Mouse (Mus musculus) T-helper 17 cell (primary cell): Measurements from ENCODE around the gene Hspa1a.
"Not testable (repeated sequence)": the region's sequence is repeated elsewhere in the genome, so short reads cannot be mapped to it uniquely, and the experiment has no call there.

Source experiments
- in situ Hi-C, 2 experiments: fragments of 300-600 bp; cut with MboI, MseI; formaldehyde crosslinking; loops; 1 replicate in 1 of 2; 2 replicates in 1 of 2; pipeline ENCODE4 v1.15.1; 2025; ENCODE audit warnings: high pct_unique_total_duplicates in 2 of 2

Hspa1a gene

GRCm38 (mm10) chr17:35002153-35002865 is 30.4 kb upstream of the Hspa1a start:
- in situ Hi-C loops: loop anchor here (5.0 to 10.0 kb wide), 2 partner anchors 232 to 240 kb away; partner anchors contain the start of genes Atp6v1g2 (in 1 of the 2), Ddx39b (in 1 of the 2) and Nfkbil1 (in 1 of the 2)

GRCm38 (mm10) chr17:35001452-35002152 is 29.6 kb upstream of the Hspa1a start:
- in situ Hi-C loops: loop anchor here (5.0 to 10.0 kb wide), 2 partner anchors 233 to 241 kb away; partner anchors contain the start of genes Atp6v1g2 (in 1 of the 2), Ddx39b (in 1 of the 2) and Nfkbil1 (in 1 of the 2)

GRCm38 (mm10) chr17:35000717-35001451 is 28.9 kb upstream of the Hspa1a start, which contains the start of gene Vars:
Gene Vars (plus strand): TSS chr17:35000987.
- in situ Hi-C loops: loop anchor here (5.0 to 10.0 kb wide), 2 partner anchors 234 to 241 kb away; partner anchors contain the start of genes Atp6v1g2 (in 1 of the 2), Ddx39b (in 1 of the 2) and Nfkbil1 (in 1 of the 2)

GRCm38 (mm10) chr17:34999871-35000716 is 28.1 kb upstream of the Hspa1a start:
- in situ Hi-C loops: loop anchor here (5.0 to 10.0 kb wide), 2 partner anchors 235 to 242 kb away; partner anchors contain the start of genes Atp6v1g2 (in 1 of the 2), Ddx39b (in 1 of the 2) and Nfkbil1 (in 1 of the 2)

- in situ Hi-C loops: no loop called here
Measured at GRCm38 (mm10) chr17:34998526-34999430, 26.8 kb upstream of the Hspa1a start.

- in situ Hi-C loops: no loop called here
Measured at GRCm38 (mm10) chr17:34997142-34997483, 25.2 kb upstream of the Hspa1a start.

- in situ Hi-C loops: no loop called here
Measured at GRCm38 (mm10) chr17:34996411-34997141, 24.6 kb upstream of the Hspa1a start.

- in situ Hi-C loops: not testable (repeated sequence)
Measured at GRCm38 (mm10) chr17:34995927-34996326, 24.0 kb upstream of the Hspa1a start.

GRCm38 (mm10) chr17:34995192-34995591 is 23.2 kb upstream of the Hspa1a start:
- in situ Hi-C loops: not testable (repeated sequence)

GRCm38 (mm10) chr17:34994751-34995150 is 22.8 kb upstream of the Hspa1a start:
- in situ Hi-C loops: no loop called here

GRCm38 (mm10) chr17:34984218-34984617 is 12.3 kb upstream of the Hspa1a start:
- in situ Hi-C loops: loop anchor here in 1 of 2 experiments (5.0 kb wide), 1 partner anchor 37 kb away; no protein-coding TSS in a partner anchor

GRCm38 (mm10) chr17:34982328-34982727 is 10.4 kb upstream of the Hspa1a start:
- in situ Hi-C loops: loop anchor here in 1 of 2 experiments (5.0 kb wide), 1 partner anchor 35 kb away; no protein-coding TSS in a partner anchor

GRCm38 (mm10) chr17:34981690-34982180 is 9.8 kb upstream of the Hspa1a start, which contains the start of gene Lsm2:
Gene Lsm2 (plus strand): TSS chr17:34981862.
- in situ Hi-C loops: loop anchor here in 1 of 2 experiments (5.0 kb wide), 1 partner anchor 34 kb away; no protein-coding TSS in a partner anchor

GRCm38 (mm10) chr17:34980655-34981054 is 8.7 kb upstream of the Hspa1a start:
- in situ Hi-C loops: loop anchor here in 1 of 2 experiments (5.0 kb wide), 1 partner anchor 33 kb away; no protein-coding TSS in a partner anchor

GRCm38 (mm10) chr17:34979631-34980030 is 7.7 kb upstream of the Hspa1a start:
- in situ Hi-C loops: loop anchor here in 1 of 2 experiments (5.0 kb wide), 1 partner anchor 32 kb away; no protein-coding TSS in a partner anchor

- in situ Hi-C loops: no loop called here
Measured at GRCm38 (mm10) chr17:34978239-34978638, 6.3 kb upstream of the Hspa1a start.

GRCm38 (mm10) chr17:34977000-34977399 is 5.0 kb upstream of the Hspa1a start:
- in situ Hi-C loops: no loop called here
